Mouse (Mus musculus) left cerebral cortex, adult 11 months (tissue): ENCODE data around the gene Runx3.

ENCODE experiments used
- DNase-seq: peaks from one replicate; pipeline ENCODE4 v3.0.0; 2022; ENCODE audit warnings: low spot score

Runx3 gene

GRCm38 (mm10) chr4:135114301-135114700, 6.2 kb upstream of the Runx3 start:
- no peak for DNase-seq

DNA sequence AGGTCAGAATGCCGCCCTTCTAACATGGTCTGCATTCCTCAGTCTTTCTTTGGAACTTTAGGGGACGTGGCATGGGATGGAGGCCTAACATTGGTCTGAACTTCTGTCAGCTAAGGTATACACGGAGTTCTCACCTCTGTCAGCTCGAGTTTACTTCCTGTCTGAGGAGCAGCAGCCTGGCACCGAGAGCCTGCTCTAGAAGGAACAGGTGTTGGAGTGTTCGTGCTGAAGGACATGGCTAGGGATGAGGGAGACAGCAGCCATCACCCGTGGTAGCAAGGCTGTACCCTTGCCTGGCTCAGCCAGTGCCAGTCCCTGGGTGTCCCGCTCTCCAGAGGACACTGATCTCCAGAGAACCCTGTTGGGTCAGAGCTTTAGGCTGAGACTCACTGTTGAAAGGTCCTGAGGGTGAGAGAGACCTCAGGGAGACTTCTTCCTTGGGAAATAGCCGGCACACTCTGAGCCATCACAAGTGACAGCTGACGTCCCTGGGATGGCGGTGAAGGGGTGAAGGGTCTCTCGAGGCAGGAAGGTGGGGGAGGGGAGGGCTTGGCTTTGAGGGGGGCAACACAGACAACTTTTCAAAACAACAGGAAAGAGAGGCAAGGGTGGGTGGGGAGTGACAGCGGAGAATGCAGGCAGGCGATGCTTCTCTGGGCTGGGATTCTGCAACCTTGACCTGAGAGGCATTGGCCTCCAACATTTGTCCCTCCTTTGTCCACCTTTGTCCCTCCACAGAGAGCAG, 4.9 kb upstream of the Runx3 start:
- no peak for DNase-seq

DNA sequence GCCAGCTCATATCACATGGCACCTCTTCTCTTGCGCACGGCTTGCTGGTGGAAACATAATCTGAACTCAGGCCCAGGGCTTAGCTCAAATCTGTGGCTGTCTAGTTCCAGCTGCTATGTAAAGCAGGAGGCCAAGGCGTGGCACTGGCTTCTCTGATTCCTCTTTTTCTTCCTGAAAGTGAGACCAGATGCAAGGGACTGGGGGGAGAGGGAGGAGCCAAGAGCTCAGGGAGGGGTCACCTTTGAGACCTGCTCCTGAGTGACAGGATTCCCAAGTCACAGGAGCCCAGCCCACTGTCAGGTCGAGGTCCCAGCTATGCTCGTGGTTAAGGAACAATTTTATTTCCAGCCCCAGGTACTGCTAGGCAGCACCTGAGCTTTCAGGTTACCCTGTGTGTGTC, 4.1 kb upstream of the Runx3 start:
- no peak for DNase-seq

DNA sequence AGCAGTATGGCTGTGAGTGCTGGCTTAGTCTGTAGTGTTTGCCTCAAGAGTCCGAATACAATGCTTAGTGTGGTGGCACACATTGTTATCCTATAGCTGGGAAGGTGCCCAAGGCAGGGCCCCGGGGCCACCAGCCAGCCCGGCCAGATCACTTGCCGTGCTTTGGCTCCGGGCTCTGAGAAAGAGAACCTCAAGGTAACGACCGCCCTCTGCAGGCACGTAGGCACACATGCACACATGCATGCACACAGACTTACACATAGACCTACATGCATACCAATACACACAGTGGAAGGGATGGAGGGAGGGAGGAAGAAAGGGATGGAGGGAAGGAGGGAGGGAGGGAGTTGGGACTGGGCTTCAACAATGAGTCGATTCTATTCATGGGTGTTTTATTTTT, 2.6 kb upstream of the Runx3 start:
- no peak for DNase-seq

DNA sequence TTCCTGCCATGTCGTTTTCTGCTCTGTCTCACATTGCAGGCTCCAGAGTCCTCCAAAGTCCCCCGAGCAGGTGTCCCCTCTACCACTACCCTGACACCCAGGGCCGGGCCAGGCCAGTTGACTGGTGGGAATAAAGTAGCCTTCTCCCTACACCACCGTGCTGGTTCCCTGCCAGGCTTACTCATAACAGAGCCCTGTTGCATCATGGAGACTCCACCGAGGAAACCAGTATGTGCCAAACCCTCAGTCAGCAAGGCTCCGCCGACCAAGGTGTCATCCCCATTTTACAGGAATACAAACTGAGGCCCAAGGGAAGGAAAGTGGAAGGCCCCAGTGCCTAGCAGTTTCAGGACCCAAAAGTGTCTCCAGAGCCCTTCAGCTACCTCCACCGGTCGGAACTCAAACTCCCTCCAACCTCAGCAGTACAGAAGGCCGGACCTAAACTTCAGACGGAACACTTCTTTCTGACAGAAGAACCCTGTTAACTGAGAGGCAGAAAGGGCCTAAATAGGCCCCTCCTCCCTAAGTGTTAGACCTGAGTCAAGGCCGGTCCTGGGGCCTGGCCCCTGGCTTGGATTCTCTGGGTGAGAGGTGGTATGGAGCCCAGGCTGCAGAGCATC, 1.5 kb upstream of the Runx3 start:
- DNase-seq = no peak

DNA sequence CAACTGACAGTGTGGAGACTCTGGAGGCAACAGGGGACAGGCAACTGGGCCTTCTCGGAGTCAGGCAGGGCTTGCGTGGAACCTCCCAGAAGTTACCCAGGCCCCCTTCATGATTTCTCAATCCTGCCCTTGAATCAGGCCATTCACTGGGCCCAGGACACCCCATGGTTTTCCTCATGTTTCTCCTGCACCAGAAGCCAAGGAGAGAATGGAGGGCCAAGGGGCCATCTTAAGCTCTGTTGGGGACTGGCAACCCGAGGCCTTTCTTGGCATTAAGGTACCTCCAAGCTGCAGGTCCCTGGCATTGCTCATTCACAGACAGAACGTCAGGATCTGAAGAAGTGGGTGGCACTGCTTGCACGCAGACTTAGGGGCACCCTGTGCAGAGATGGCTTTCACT, 3.3 kb downstream of the Runx3 start:
- DNase-seq = no peak

- no peak for DNase-seq
Observed at GRCm38 (mm10) chr4:135124732-135125131, 4.3 kb downstream of the Runx3 start.

GRCm38 (mm10) chr4:135125152-135125551, 4.7 kb downstream of the Runx3 start:
- DNase-seq = no peak

GRCm38 (mm10) chr4:135126385-135126784, 5.9 kb downstream of the Runx3 start:
- DNase-seq = no peak

DNA sequence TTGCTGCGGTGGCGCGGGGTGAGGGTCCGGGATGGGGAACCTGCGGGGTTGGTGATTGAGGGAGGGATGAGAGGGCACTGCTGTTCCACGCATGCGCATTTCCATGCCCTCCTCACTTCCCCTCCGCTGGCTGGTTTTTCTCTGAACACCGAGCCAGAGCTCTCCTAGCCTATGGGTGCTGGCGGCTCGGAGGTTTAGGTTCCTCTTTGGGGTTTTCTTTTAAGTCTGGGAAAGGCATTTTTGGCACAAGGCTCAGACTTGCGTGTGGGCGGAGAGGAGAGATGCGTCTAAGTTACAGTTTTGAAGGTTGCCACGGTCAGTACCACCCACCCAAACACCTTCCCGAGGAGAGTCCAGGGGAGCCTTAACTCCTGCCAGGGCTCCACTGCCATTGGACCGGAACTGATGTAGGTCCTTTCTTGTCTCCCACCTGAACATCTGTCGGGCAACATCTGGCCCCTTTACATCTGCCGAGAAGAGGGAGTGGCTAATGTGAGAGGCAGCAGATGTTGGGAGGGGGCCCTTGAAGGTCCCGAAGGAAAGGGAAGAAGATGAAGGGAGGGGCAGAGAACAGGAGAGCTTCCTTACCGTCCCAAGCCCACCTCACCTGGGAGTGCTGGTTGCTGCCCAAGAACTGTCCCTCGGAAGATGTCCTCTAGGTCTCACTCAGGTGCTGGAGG, 8.5 kb downstream of the Runx3 start:
- no peak for DNase-seq

GRCm38 (mm10) chr4:135130156-135130555, 9.7 kb downstream of the Runx3 start:
- DNase-seq = no peak

DNA sequence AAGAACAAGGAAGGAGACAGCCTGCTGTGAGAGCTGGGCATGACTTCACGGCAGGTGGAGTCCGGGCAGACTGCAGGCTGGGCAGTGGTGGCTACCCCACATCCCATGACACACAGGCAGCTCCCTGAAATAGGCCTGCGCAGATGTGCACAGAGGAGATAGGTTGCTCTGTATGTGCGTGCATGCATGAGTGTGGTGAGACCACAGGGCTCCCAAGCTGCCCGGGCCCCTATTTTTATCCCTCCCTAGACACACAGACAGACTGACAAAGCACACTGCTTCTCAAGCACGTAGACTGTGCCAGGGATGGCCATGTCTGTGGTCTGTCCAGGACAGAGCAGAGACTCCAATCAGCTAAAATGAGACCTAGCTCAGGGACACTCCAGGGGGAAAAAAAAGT, 10.7 kb downstream of the Runx3 start:
- no peak for DNase-seq

DNA sequence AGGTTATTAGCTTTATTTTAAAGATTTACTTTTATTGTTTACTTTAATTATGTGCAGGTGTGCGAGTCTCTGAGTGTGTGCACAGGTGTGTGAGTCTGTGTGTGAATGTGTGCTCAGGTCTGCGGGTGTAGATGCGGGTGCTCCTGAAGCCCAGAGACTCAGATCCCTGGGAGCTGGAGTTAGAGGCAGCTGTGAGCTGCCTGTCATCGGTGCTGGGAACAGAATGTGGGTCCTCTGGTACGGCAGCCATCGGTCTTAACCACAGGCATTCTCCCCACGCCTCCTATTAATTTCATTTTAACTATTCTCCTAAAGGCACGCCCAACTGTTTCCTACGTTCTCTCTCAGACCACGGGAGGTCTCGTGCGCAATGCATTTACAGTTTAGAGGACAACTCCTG, 12.3 kb downstream of the Runx3 start:
- DNase-seq = no peak

DNA sequence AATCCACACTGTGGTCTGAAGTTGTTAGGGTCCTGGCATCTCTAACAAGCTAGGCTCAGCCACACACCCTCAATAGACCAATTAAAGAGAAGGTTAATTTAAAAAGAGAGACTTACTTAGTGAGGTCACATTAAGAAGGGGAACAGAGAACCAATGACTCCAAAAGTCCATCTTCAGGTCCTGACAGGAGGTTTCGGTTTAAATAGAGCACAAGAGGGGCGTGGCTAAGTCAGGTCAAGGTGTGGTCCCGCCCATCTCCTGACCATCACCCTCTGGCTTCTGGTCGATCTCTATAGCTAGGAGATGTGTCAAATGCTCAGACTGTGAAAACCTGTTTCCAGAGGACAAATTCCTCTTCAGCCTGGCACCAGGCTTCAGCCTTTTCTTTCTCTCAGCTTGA, 13.3 kb downstream of the Runx3 start:
- DNase-seq = no peak

GRCm38 (mm10) chr4:135135331-135135730, 14.9 kb downstream of the Runx3 start:
- no peak for DNase-seq

DNA sequence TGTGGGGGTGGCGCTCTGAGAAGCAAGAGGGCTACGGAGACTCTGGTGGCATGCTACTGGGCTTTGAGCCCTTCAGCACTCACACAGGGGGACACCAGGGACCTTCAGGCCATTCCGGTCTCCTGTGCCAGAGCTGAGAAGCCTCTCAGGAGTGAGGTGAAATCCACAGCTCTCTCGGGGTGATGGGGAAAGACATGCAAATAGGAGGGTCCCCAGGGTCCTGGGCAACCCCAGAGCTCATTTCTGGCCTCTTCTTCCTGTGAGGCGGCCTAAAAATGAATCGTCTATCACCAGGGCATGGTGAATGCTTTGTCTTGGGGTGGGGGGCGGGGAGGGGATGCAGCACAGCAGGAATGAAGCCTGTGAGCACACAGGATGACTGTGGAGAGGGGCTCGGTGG, 15.8 kb downstream of the Runx3 start:
- DNase-seq = no peak

- DNase-seq = no peak
Observed at GRCm38 (mm10) chr4:135136612-135137011, 16.2 kb downstream of the Runx3 start.

DNA sequence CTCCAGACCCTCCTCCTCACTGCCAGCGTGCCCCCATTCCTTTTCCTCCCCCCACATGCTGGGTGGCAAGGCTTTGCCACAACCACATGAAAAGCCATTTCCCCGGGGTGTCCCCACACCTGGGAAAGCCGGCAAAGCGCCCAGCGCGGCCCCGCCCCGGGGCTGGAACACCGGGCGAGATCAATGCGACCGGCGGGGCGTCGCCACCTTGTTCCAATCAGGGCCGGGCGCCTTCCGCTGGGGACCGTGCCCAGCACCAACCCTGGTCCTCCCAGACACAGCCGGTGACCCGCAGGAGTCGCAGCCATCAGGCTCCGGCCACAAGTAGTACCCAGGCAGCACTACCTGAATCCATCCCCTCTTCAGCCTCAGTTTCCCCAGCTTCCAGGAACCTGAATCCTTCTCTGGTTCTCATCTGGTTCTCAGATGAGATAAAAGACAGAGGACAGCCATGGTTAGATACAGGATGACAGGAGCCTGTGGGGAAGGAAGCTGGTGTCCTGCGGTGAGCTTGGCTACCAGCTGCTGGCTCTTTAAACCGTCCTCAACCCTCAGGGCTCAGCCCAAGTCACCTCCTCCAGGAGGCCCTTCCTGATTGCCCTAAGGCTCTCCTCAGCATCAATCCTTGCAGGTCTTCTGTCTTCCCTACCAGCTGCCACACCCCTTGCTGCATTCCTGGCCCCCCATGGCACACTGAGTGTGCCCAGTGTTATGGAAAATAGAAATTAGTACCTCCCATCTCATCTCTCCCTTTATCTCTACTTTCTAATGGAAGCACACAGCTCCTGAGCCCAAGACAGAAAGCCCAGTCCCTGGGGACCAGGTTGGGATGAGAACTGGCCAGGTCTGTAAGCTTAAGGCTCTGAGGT, 20.4 kb downstream of the Runx3 start:
- no peak for DNase-seq

DNA sequence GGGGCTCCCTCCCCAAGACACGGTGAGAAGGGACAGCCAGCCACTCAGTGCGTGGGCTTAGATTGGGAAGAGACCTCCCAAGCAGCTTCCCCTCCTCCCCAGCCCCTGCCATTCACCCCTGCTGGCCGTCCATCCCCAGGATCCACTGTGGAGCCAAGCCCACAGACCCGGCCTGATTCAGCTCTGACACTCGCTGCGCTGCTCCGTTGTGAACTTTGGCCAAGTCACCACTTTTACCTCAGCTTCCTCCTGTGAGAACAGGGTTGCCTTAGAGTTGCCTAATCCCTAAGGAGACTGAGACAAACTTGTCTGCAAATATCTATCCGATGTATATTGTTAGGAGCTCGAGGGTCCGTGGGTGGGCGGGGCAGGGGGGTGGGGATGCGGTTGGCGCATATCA, 21.3 kb downstream of the Runx3 start:
- no peak for DNase-seq

GRCm38 (mm10) chr4:135146734-135147133, 26.3 kb downstream of the Runx3 start:
- DNase-seq = no peak

- DNase-seq = no peak
Observed at GRCm38 (mm10) chr4:135148660-135149059, 28.2 kb downstream of the Runx3 start.

GRCm38 (mm10) chr4:135150031-135150801, 29.8 kb downstream of the Runx3 start:
- DNase-seq = peak; percentile 26
